Mouse (Mus musculus): ENCODE data around the gene Ero1lb. TPM values are rescaled to one million over a fixed set of nuclear protein-coding genes. Genes with fewer than 3 reads are reported as not detected.
"Not testable (repeated sequence)": the region's sequence is repeated elsewhere in the genome, so short reads cannot be mapped to it uniquely, and the experiment has no call there.

The Ero1lb gene
- polyA plus RNA-seq, 1 experiment from 2014 or later: 8.4 TPM

GRCm38 (mm10) chr13:12650877-12651176, 85.2 kb downstream of the Ero1lb start:
- not testable (repeated sequence) for H3K9me3 ChIP-seq (ENCODE audit: low read length); H3K4me1 ChIP-seq (ENCODE audit: insufficient read depth, low read length); H3K27ac ChIP-seq (ENCODE audit: low read length); H3K27me3 ChIP-seq (ENCODE audit: insufficient read depth, low read length); H3K36me3 ChIP-seq (ENCODE audit: insufficient read depth, low read length); H3K9ac ChIP-seq (replicated peaks; ENCODE audit: low read length)
- peak overlapping the region; percentile 48 for H3K4me3 ChIP-seq (ENCODE audit: low read length)
- peak overlapping the region; percentile 57 for H3K4me2 ChIP-seq (replicated peaks; ENCODE audit: low read depth, low read length)
- 0% methylated on average over 10 of the region's 13 CpGs for whole genome bisulfite sequencing
- peak; percentile 87 for ATAC-seq (ENCODE audit: low FRiP score, low TSS enrichment)

Other genes with a start within 250 kb of the Ero1lb start
- gene Actn2, start 225.1 kb upstream of the Ero1lb start, polyA plus RNA-seq (2015; fragmentation: Nextera tagmentation; extraction: Ambion mirVana): 8.6 and 9.8 TPM in 2 replicates
- 19.3 and 21.0 TPM in 2 replicates for gene Heatr1, start 170.8 kb upstream of the Ero1lb start, polyA plus RNA-seq (2015; fragmentation: Nextera tagmentation; extraction: Ambion mirVana)
- gene Lgals8, start 100.9 kb upstream of the Ero1lb start, polyA plus RNA-seq (2015; fragmentation: Nextera tagmentation; extraction: Ambion mirVana): 24.8 and 26.5 TPM in 2 replicates
- gene Edaradd, start 45.4 kb upstream of the Ero1lb start, polyA plus RNA-seq (2015; fragmentation: Nextera tagmentation; extraction: Ambion mirVana): 2.6 and 2.7 TPM in 2 replicates
- gene Prl2c3, start 234.2 kb downstream of the Ero1lb start, polyA plus RNA-seq (2015; fragmentation: Nextera tagmentation; extraction: Ambion mirVana): 0.37 TPM in 1 of 2 replicates, not detected in the other